Mouse (Mus musculus) cortical plate, adult 2 months (tissue): ENCODE measurements around the gene 4930402H24Rik.

Source experiments
- CTCF ChIP-seq: fragments of 200-500 bp; IDR thresholded peaks from 2 replicates; pipeline ENCODE4 v1.5.1; 2011; ENCODE audit warnings: mild to moderate bottlenecking, control low read depth, low read length; ENCODE audit not compliant: insufficient read depth; ENCODE audit errors: extremely low read depth
- POLR2A ChIP-seq: fragments of 200-500 bp; IDR thresholded peaks from 2 replicates; pipeline ENCODE4 v1.6.1; 2011; ENCODE audit warnings: mild to moderate bottlenecking, low read length, control low read depth; ENCODE audit not compliant: insufficient read depth; ENCODE audit errors: extremely low read depth

- TF ChIP-seq CTCF (no peak), POLR2A (no peak)
Observed at GRCm38 (mm10) chr2:130949781-130950180, 43.6 kb upstream of the 4930402H24Rik start.
